Mouse (Mus musculus) heart, postnatal 0 days (tissue): Measurements from ENCODE around the gene Slc25a31.

Source experiments
- CTCF ChIP-seq: IDR thresholded peaks from 2 replicates; pipeline ENCODE4 v1.5.1; 2016; ENCODE audit warnings: antibody characterized with exemption, control low read depth, low read depth
- EP300 ChIP-seq: IDR thresholded peaks from 2 replicates; pipeline ENCODE4 v1.6.1; 2016; ENCODE audit warnings: antibody characterized with exemption, low read depth

GRCm38 (mm10) chr3:40693960-40694359, 14.7 kb upstream of the Slc25a31 start:
- TF ChIP-seq EP300 (no peak), CTCF (no peak)
